Mouse (Mus musculus): ENCODE data around the gene Mon1a.

The Mon1a gene

GRCm38 (mm10) chr9:107907801-107908120 is 19.8 kb downstream of the Mon1a start:
- DNase-seq (ENCODE audit: low read depth in 2 of 2, low spot score in 2 of 2) = no peak

DNA sequence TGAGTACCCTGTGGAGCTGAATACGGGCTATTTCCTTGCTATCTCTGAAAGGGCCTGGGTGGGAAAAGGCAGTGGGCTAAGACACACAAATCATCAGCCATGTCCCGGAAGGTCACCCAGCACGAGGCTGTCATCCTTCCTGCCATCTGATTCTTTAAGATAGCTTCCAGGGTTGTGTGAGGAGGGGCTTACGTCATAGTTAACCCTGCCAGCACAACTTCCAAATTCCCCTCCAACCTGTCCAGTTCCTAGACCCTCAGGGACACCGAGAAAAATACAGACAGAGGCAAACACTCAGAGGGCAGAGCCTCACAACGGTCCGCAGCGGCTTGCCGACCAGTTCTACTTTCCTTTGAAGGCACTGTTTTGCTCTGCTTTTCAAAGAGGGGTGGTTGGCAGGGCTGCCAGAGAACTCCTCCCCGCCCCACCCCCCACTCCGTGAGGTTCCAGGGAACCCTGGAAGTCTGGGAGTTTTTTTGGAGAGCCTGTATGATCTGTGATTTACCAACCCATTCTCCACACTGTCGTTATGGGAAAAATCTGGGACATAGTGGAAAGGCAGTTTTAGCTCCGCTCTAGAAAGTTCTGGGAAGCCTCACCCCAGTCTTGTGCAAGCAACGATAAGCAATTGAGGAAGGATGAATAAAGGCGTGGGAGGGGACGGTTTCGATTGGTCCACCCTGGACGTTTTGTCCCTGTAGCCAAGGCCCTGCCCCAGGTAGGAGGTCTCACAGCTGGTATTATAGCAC is 20.6 kb downstream of the Mon1a start:
- no peak for DNase-seq (ENCODE audit: low read depth in 2 of 2, low spot score in 2 of 2)

GRCm38 (mm10) chr9:107910025-107910769 is 22.2 kb downstream of the Mon1a start:
- DNase-seq (ENCODE audit: low read depth in 2 of 2, low spot score in 2 of 2) = no peak

- no peak for DNase-seq (ENCODE audit: low read depth in 2 of 2, low spot score in 2 of 2)
Observed at GRCm38 (mm10) chr9:107914764-107915420, 26.9 kb downstream of the Mon1a start.

DNA sequence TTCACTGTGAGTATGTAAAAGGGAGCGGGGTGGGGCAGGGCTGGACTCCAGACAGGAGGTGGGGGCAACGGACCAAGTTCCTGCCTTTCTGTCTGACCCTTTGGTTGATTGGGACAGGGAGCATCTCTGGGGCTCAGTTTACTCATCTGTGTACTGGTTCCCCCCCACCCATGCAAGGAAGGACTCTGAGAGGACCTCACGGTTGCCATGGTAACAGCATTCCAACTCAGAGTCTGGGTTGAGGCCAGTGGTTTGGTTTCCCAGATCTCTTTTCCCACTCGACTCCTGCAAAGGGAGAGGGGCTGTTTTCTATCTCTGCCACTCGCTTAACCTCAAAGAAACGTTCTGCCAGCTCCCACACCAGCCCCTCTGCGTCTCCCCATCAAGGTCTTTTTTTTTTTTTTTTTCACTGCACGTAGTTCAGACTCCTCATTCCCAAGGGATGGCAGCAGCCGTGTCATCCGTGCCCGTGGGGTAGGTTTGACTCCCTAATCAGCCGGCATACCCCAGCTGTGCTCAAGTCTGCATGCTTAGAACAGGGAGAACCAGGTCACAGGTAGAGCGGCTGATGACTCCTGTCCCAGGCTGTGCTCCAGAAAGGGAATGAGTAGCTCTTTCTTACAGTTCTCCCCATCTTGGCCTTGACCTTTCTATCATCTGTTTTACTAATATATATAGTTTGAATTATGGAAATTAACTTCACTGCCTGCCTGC is 30.1 kb downstream of the Mon1a start:
- DNase-seq (ENCODE audit: low read depth in 2 of 2, low spot score in 2 of 2) = no peak

GRCm38 (mm10) chr9:107918884-107919283 is 30.9 kb downstream of the Mon1a start:
- DNase-seq (ENCODE audit: low read depth in 2 of 2, low spot score in 2 of 2) = no peak

GRCm38 (mm10) chr9:107919441-107919840 is 31.5 kb downstream of the Mon1a start:
- no peak for DNase-seq (ENCODE audit: low read depth in 2 of 2, low spot score in 2 of 2)

DNA sequence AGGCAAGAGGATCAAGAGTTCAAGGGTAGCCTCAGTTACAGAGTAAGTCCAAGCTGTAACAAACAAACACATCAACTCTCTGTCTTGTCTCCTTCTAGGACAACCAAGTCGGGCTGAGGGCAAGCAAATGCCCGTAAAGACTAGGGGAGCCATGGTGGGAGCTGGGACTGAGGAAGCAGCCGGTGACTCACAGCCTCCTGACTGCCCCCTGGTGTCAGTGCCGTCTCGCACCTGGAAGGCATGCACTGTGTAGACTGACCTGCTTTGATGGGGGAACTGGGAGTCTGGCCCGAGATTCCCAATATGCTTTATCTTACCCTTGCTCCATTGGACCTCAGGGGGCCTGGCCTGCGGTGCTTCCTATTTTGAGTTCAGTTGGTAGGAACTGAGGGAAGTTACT is 35.1 kb downstream of the Mon1a start:
- peak in 1 of 2 experiments; percentile 16 for DNase-seq (ENCODE audit: low read depth in 2 of 2, low spot score in 2 of 2)

DNA sequence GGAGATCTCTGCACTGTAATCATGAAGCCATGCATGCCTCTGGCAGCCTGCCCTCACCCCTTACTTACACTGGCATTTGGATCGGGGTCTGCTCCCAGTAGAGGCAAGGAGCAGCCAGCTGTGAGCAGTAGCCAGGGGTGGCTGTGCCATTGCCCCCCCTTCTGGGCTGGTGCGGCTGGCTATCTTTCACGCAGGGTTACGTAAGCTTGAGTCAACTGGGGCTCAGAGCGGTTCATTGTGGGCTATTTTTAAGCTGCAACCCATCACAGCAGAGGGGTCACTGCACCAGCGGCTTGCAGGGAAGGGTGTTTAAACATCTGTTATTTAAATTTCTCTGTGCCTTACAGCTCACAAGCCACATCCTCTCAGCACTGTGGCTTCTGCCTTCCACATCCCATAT is 36.0 kb downstream of the Mon1a start:
- DNase-seq (ENCODE audit: low read depth in 2 of 2, low spot score in 2 of 2) = no peak

- no peak for DNase-seq (ENCODE audit: low read depth in 2 of 2, low spot score in 2 of 2)
Observed at GRCm38 (mm10) chr9:107925251-107925650, 37.3 kb downstream of the Mon1a start.

DNA sequence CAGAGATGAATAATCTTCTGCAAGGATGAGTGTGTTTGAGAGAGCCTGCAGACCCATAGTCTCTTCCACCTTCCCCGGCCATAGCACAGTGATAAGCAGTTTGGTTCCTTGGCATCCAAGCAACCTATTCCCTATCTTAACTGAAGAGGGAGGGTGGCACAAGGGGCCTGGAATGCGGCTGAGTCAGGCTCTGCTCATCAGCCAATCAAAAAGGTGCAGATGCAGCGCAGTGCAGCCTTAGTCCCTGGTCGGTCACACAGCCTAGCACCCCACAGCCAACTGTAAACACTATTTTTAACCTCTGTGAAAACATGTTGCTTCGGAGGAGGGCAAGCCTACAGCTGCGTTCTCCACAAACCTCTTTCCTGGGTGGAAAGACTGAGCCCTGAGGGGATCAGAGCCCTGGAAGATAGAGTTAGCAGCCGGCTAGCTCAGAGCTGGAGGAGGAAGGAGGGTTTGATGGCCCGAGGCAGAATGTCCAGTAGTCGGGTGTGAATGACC is 39.0 kb downstream of the Mon1a start:
- no peak for DNase-seq (ENCODE audit: low read depth in 2 of 2, low spot score in 2 of 2)

DNA sequence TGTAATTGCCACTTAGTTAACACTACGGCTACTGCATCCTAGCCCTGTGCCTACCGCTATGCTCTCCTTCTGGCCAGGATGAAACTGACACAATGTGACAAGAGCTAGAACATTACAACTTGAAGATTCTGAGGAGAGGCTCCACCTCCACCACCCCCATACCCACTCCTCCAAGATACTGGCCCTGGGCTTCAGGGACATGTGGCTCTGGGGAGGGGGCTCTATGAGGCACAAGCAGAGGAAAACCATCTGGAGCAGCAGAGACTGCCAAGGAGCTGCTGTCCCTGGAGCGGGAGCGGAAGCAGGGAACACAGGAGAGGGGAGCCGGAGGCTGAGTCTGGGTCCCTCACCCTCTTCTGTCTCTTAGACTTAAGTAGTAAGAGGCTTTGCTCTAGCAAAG is 39.8 kb downstream of the Mon1a start:
- DNase-seq (ENCODE audit: low read depth in 2 of 2, low spot score in 2 of 2) = no peak

DNA sequence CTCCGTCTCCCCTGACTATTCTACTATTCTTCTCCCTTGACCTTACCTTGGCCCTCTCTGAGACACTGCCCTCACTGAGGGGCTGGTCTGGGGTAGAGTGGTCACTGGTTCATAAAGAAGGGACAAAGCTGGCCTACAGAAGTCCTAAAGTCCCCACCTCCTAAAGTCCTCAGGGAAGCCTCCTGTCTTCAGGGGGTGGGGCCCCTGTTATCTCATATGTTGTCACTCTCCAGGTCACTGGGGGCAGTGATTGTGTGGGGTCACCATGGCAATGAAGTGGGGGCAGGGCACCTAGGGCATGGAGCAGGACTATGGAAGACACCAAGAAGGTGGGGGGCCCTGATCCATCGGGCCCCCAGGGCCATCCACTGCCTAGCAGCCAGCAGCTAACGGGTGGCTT is 40.2 kb downstream of the Mon1a start, which contains the start of gene Actl11:
Gene Actl11 (plus strand): TSS at position 301 of the 400 bp plus-strand sequence.
- DNase-seq (ENCODE audit: low read depth in 2 of 2, low spot score in 2 of 2) = no peak

- DNase-seq (ENCODE audit: low read depth in 2 of 2, low spot score in 2 of 2) = no peak
Observed at GRCm38 (mm10) chr9:107932221-107932620, 44.3 kb downstream of the Mon1a start.

DNA sequence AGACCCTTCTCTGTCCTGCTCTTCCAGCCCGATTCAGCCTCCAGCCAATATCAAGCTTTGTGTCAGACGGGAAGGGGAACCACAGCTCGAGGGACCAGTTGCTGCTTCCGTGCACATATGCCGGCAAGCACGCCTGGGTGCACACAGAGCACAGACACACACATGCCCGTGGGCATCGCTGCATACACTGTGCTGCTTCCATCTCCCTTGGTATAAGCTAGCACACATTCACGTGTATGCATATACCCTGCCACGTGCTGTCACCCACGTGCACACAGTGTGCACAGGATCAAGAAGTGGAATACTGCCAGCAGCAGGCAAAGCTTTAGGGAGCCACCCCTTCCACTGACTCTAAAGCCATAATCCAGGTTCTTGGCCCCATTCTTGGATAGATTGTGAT is 46.2 kb downstream of the Mon1a start:
- DNase-seq (ENCODE audit: low read depth in 2 of 2, low spot score in 2 of 2) = no peak

- no peak for DNase-seq (ENCODE audit: low read depth in 2 of 2, low spot score in 2 of 2)
Observed at GRCm38 (mm10) chr9:107935374-107935773, 47.4 kb downstream of the Mon1a start, which contains the start of gene Camkv. Gene Camkv, plus strand, starts transcription at chr9:107935674.

GRCm38 (mm10) chr9:107935790-107936214 is 47.9 kb downstream of the Mon1a start:
- DNase-seq (ENCODE audit: low read depth in 2 of 2, low spot score in 2 of 2) = peak; percentile 24 to 33

GRCm38 (mm10) chr9:107936215-107936822 is 48.4 kb downstream of the Mon1a start:
- no peak for DNase-seq (ENCODE audit: low read depth in 2 of 2, low spot score in 2 of 2)

GRCm38 (mm10) chr9:107936831-107937230 is 48.9 kb downstream of the Mon1a start:
- no peak for DNase-seq (ENCODE audit: low read depth in 2 of 2, low spot score in 2 of 2)
